Mouse (Mus musculus): ENCODE measurements at regions not wholly inside any gene's neighbourhood (a gene's known extent, or its start where the extent isn't known, plus 50 kb on each side); places are given as distances from the start of the nearest gene placed in this dataset.

- no peak for DNase-seq (ENCODE audit: low spot score in 2 of 2)
These were observed 336.2 kb upstream of the Zfp637 start for GRCm38 (mm10) chr6:117504771-117505170.

DNA sequence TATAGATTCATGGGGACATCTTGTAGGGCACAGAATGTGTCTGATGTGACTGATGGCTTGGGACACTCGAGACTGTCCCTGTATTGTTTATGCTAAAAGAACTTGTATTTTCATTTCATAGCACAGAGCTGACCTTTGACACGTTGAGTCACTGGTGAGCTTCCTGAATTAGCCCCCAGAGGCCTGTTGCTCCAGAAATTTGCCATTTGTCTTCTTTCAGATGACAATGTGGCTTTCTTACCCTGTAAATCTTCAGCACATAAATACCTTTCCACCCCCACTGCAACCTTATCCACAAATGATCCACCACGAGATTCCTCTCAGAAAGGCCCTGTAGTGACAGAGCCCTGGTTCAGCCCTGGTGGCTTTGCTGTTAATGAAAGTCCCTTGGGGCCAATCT, 335.5 kb upstream of the Zfp637 start:
- no peak for DNase-seq (ENCODE audit: low spot score in 2 of 2)

DNA sequence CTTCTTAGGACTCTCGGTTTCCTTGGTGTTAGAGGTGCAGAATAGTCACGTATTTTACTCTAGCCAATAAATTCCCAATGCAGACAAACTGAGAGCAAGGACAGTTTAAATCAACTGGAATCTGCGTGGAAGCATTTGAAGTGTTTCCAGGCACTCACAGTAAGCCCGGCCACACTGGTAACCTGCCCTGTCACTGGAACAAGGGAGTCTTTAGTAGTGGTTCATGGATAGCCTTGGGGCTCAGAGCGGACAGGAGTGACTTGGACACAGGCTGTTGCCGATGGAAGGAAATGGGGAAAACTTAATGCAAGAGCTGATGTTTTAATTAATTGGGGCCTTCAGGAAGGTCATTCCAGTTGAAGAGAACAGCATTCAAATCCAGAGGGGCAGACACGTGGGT, 334.4 kb upstream of the Zfp637 start:
- no peak for DNase-seq (ENCODE audit: low spot score in 2 of 2)

- DNase-seq (ENCODE audit: low spot score in 2 of 2): no peak
These were observed 332.1 kb upstream of the Zfp637 start for GRCm38 (mm10) chr6:117508860-117509259.

DNA sequence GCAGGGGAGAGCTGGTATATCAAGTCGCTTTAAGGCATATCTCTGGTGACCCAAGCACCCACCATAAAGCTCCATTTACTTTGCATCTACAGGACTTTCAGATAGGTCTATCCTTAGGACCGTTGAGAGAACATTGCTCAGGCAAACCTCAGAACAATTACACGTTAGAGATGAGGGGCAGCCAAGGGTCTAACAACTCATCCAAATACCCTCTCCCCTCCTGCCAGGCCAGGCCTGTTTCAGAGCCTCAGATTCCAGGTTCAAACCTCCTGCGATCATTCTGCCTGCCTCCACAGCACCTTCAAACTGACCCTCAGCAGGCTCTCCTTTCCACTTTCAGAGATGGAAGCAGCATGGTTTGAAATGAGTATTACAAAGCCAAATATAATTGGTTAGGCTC, 331.0 kb upstream of the Zfp637 start:
- DNase-seq (ENCODE audit: low spot score in 2 of 2): no peak

- no peak for DNase-seq (ENCODE audit: low spot score in 2 of 2)
These were observed 326.1 kb upstream of the Zfp637 start for GRCm38 (mm10) chr6:117514831-117515230.

GRCm38 (mm10) chr6:117516906-117517305, 324.1 kb upstream of the Zfp637 start:
- no peak for DNase-seq (ENCODE audit: low spot score in 2 of 2)

GRCm38 (mm10) chr6:117518939-117519338, 322.0 kb upstream of the Zfp637 start:
- DNase-seq (ENCODE audit: low spot score in 2 of 2): no peak

DNA sequence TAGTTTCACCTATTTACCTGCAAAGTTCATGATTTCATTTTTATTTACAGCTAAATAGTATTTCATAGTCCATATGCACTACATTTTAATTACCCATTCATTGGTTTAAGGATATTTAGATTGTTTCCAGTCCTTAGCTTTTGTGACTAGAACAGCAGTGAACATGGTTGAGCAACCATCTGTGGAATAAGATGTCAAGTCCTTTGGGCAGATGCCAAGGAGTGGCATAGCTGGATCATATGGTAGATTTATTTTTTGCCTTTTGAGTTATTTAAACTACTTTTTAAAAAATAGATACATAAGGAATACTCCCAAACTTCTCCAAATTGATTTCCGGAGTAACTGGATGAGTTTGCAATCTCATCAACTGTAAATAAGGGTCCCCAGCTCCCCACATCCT, 321.5 kb upstream of the Zfp637 start:
- DNase-seq (ENCODE audit: low spot score in 2 of 2): no peak

- no peak for DNase-seq (ENCODE audit: low spot score in 2 of 2)
These were observed 314.6 kb upstream of the Zfp637 start for GRCm38 (mm10) chr6:117526161-117526935.

GRCm38 (mm10) chr6:117527526-117527925, 313.5 kb upstream of the Zfp637 start:
- no peak for DNase-seq (ENCODE audit: low spot score in 2 of 2)

DNA sequence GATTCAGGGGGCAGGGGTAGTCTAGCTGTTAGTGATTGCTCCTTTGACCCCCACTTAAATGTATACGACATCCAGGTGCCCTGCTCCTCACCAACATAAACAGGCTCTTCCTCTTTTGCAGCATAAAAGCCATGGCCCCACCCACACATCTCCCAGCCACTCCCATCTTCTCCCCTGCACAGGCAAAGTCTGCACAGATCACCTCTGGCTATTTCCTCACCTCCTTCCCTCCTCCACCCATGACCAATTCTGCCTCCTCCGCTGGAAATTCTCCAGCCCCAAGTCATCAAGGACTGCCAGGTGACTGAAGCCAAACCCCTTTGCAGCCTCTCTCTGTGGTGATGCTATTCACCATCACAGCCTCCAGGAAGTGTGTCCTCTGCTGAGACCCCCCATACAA, 306.8 kb upstream of the Zfp637 start:
- no peak for DNase-seq (ENCODE audit: low spot score in 2 of 2)

- DNase-seq (ENCODE audit: low spot score in 2 of 2): no peak
These were observed 306.0 kb upstream of the Zfp637 start for GRCm38 (mm10) chr6:117534991-117535390.

- DNase-seq (ENCODE audit: low spot score in 2 of 2): no peak
These were observed 304.9 kb upstream of the Zfp637 start for GRCm38 (mm10) chr6:117536084-117536483.

GRCm38 (mm10) chr6:117542431-117542830, 298.5 kb upstream of the Zfp637 start:
- no peak for DNase-seq (ENCODE audit: low spot score in 2 of 2)

DNA sequence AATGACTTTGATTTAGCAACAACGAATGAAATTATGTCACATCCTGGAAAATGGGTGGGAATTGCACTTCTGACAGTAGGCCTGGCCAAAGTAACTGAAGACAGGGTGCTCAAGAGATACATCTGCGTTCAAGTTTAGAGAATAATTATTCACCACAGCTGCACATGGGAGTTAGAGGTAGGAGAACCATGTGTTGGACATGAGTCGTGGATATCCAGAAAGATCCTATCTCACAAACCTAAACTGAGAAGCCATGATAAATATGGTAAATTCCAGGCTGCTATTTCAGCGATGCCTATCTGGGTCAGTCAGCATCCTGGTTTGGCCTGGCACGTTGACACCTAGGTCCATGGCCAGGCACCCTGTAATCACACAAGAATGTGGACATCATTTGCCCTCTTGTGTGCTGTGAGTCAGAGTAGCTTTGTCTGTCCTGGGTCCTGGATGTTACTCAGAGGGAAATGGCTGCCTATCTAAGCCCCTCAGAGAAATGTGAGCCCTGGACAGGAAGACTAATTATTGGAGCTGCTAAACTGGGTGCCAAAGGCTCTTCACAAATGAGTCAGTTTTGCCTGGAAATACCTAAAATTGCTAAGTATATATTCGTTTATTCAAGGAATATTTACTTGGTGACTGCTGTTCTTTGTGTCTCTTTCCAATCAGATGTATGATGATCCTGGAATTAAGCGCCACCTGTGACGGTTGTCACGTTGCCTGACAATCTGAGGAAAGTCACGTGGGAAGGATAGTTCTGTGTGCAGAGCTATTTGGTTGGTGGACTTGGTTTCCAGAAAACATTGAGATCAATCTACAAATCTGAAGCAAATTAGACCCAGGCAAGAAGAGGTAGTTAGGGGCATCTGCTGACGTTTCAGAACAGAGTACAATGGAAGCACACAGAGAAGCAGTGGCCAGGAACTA, 296.4 kb upstream of the Zfp637 start:
- no peak for DNase-seq (ENCODE audit: low spot score in 2 of 2)

DNA sequence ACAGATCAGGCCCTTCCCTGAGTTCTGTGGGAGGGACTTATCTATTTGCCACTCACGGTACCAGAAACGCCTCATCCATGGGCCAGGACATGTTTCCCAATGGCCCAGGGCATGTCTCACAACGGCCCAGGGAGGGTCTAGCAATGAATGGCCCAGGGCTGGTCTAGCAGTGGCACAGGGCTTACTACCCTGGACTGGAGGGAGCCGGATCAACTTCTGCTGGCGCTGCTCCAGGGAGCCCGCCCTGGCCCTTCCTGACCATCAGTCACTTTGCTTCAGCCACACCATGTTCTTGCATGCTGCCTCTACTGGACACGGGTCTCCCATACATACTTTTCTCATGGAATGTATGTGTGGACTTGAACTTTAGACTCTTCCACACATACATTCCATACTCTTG, 290.1 kb upstream of the Zfp637 start:
- no peak for DNase-seq (ENCODE audit: low spot score in 2 of 2)

DNA sequence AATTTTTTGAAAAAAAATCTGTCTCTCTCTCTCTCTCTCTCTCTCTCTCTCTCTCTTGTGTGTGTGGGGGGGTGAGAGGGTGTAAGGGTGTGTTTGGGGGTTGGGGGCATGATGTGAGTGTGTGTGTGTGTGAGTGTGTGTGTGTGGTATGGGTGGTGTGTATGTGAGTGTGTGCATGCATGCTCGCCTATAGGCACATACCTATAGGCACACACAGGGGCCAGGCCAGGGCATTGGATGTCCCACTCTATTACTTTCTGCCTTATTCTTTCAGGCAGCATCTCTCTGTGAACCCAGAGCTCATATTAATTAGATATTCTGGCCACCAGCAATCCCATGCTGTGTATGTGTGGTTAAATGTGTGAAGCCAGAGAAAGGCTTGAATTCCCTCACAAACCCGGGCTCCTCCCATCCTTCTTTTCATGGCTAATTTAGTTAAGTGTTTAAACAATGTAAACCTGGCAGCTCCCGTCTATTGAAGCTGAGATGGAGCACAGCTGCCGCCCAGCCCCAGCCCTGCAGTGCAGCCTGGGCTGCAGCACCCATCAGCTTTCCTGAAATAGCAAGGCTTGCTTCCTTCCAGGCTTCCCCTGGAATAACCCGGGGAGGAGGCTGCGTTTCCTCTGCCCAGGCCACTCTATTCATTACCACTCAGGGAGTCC, 288.8 kb upstream of the Zfp637 start:
- no peak for DNase-seq (ENCODE audit: low spot score in 2 of 2)

DNA sequence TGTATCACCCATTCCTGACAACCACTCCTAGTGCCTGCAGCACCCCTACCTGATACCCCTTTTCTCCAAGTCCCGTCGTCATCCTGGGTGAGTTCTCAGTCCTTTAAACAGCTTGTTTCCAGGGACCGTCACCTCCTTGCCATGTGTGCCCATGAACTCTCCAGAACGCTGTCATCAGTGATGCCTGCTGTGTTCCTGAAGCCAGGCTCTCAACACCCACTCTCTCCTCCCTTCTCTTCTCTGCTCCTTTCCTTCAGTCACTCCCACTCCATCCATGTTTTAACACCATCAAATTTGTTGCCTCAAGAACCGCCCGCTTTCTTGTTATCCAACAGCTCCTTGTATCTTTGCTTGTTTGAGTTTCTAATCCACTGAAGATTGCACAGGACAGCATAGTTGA, 277.8 kb upstream of the Zfp637 start:
- no peak for DNase-seq (ENCODE audit: low spot score in 2 of 2)

DNA sequence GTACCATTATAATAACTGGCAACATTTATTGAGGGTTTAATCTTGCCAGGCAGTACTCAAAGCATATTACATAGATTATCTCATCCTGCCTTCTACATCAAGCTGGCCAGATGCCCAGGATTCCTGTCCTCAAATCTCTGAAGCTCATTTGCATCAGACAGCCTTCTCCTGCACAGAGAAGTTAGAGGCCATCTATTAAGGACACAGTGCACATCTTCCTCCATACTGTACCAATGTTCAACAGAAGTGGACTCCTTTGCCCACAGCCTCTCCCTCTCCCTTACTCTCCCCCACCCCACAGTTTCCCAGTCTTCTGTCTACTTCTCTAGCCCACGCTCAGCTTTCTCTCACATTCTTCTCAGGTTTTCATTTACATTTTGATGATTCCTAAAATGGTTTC, 277.3 kb upstream of the Zfp637 start:
- no peak for DNase-seq (ENCODE audit: low spot score in 2 of 2)

- DNase-seq (ENCODE audit: low spot score in 2 of 2): no peak
These were observed 274.2 kb upstream of the Zfp637 start for GRCm38 (mm10) chr6:117566786-117567185.

- no peak for DNase-seq (ENCODE audit: low spot score in 2 of 2)
These were observed 273.3 kb upstream of the Zfp637 start for GRCm38 (mm10) chr6:117567691-117568090.
